Mouse (Mus musculus) gastrocnemius, adult 2 months (tissue): ENCODE data around the gene Gpx4. TPM values are rescaled to one million over a fixed set of nuclear protein-coding genes. Genes with fewer than 3 reads are reported as not detected.

Experiments
- DNase-seq: peaks from one replicate; pipeline ENCODE4 v3.0.0; 2022
- H3K27ac ChIP-seq: fragments of 200-600 bp; 2 replicates; pipeline ENCODE4 v1.8.1; 2022; ENCODE audit warnings: mild to moderate bottlenecking
- H3K4me3 ChIP-seq: fragments of 200-600 bp; 2 replicates; pipeline ENCODE4 v1.8.1; 2022; ENCODE audit warnings: mild to moderate bottlenecking, moderate library complexity
- CTCF ChIP-seq: fragments of 200-600 bp; IDR thresholded peaks from 2 replicates; pipeline ENCODE4 v1.8.1; 2022; ENCODE audit warnings: antibody characterized with exemption, mild to moderate bottlenecking, moderate library complexity
- intact Hi-C: fragments of 180-260 bp; cut with DNase I; formaldehyde crosslinking; loops from one replicate; pipeline ENCODE4 v1.15.1; 2025
- total RNA-seq, 2 experiments: library from RNA; stranded (reverse); gene quantifications; 2 replicates each; pipeline ENCODE4 v1.2.3; 2021

Gpx4 gene
- total RNA-seq, 2 experiments from 2014 or later = 552 to 603 TPM

- DNase-seq = no peak
- Histone ChIP-seq H3K27ac (peak overlapping the region; percentile 89), H3K4me3 (no peak overlapping the region)
- no peak for TF ChIP-seq CTCF
- intact Hi-C loops = loop anchor here (5.0 kb wide), 1 partner anchor 39 kb away; no protein-coding TSS in a partner anchor
Observed at GRCm38 (mm10) chr10:80072623-80073489, 25.9 kb downstream of the Gpx4 start.

- peak; percentile 77 for DNase-seq
- H3K27ac ChIP-seq = peak overlapping the region; percentile 89
- intact Hi-C loops = loop anchor here (5.0 kb wide), 1 partner anchor 37 kb away; no protein-coding TSS in a partner anchor
- H3K4me3 ChIP-seq = peak overlapping the region; percentile 68
- TF ChIP-seq CTCF = peak; percentile 47
Observed at GRCm38 (mm10) chr10:80074813-80075601, 28.0 kb downstream of the Gpx4 start.

- no peak for DNase-seq
- TF ChIP-seq CTCF = no peak
- intact Hi-C loops = no loop called here
- Histone ChIP-seq H3K27ac (peak overlapping the region; percentile 89), H3K4me3 (no peak overlapping the region)
Observed at GRCm38 (mm10) chr10:80075924-80076323, 29.0 kb downstream of the Gpx4 start.

- TF ChIP-seq CTCF = no peak
- no peak for DNase-seq
- H3K4me3 ChIP-seq = no peak overlapping the region
- peak overlapping the region; percentile 89 for H3K27ac ChIP-seq
- intact Hi-C loops = no loop called here
Observed at GRCm38 (mm10) chr10:80076386-80076785, 29.4 kb downstream of the Gpx4 start.

- no peak for TF ChIP-seq CTCF
- Histone ChIP-seq H3K4me3 (no peak overlapping the region), H3K27ac (no peak overlapping the region)
- intact Hi-C loops = no loop called here
- no peak for DNase-seq
Observed at GRCm38 (mm10) chr10:80077312-80077711, 30.3 kb downstream of the Gpx4 start.

GRCm38 (mm10) chr10:80078366-80078765 is 31.4 kb downstream of the Gpx4 start:
- Histone ChIP-seq H3K4me3 (no peak overlapping the region), H3K27ac (no peak overlapping the region)
- intact Hi-C loops = no loop called here
- no peak for TF ChIP-seq CTCF
- DNase-seq = no peak

- TF ChIP-seq CTCF = no peak
- Histone ChIP-seq H3K27ac (no peak overlapping the region), H3K4me3 (no peak overlapping the region)
- DNase-seq = no peak
- intact Hi-C loops = no loop called here
Observed at GRCm38 (mm10) chr10:80080396-80081070, 33.6 kb downstream of the Gpx4 start.

GRCm38 (mm10) chr10:80081075-80081474 is 34.1 kb downstream of the Gpx4 start:
- Histone ChIP-seq H3K4me3 (no peak overlapping the region), H3K27ac (no peak overlapping the region)
- intact Hi-C loops = no loop called here
- DNase-seq = no peak
- TF ChIP-seq CTCF = no peak

GRCm38 (mm10) chr10:80084817-80085487 is 38.0 kb downstream of the Gpx4 start:
- Histone ChIP-seq H3K27ac (peak overlapping the region; percentile 43), H3K4me3 (no peak overlapping the region)
- peak; percentile 65 for DNase-seq
- intact Hi-C loops = no loop called here
- TF ChIP-seq CTCF = no peak

- H3K4me3 ChIP-seq = no peak overlapping the region
- TF ChIP-seq CTCF = no peak
- intact Hi-C loops = no loop called here
- peak; percentile 76 for DNase-seq
- H3K27ac ChIP-seq = peak overlapping the region; percentile 46
Observed at GRCm38 (mm10) chr10:80086847-80087246, 39.9 kb downstream of the Gpx4 start.

- no peak for DNase-seq
- H3K27ac ChIP-seq = peak overlapping the region; percentile 46
- no peak overlapping the region for H3K4me3 ChIP-seq
- TF ChIP-seq CTCF = no peak
- intact Hi-C loops = no loop called here
Observed at GRCm38 (mm10) chr10:80087483-80087882, 40.5 kb downstream of the Gpx4 start.

- no peak overlapping the region for H3K27ac ChIP-seq
- no peak for DNase-seq
- no peak overlapping the region for H3K4me3 ChIP-seq
- no peak for TF ChIP-seq CTCF
- intact Hi-C loops = no loop called here
Observed at GRCm38 (mm10) chr10:80089146-80089545, 42.2 kb downstream of the Gpx4 start.
